Mouse (Mus musculus): ENCODE measurements around the gene Aup1.

Aup1 gene

GRCm38 (mm10) chr6:83069488-83070246 lies 15.3 kb downstream of the Aup1 start:
- DNase-seq (ENCODE audit: low read depth, low spot score), result no peak

GRCm38 (mm10) chr6:83070247-83070310 lies 15.8 kb downstream of the Aup1 start, which contains the start of gene Tlx2:
Gene Tlx2, minus strand, starts transcription at chr6:83070293.
- no peak for DNase-seq (ENCODE audit: low read depth, low spot score)

- no peak for DNase-seq (ENCODE audit: low read depth, low spot score)
Measured at GRCm38 (mm10) chr6:83070311-83071219, 16.2 kb downstream of the Aup1 start.

- DNase-seq (ENCODE audit: low read depth, low spot score), result no peak
Measured at GRCm38 (mm10) chr6:83071220-83071619, 16.9 kb downstream of the Aup1 start.

- DNase-seq (ENCODE audit: low read depth, low spot score), result no peak
Measured at GRCm38 (mm10) chr6:83074979-83075378, 20.7 kb downstream of the Aup1 start.

- no peak for DNase-seq (ENCODE audit: low read depth, low spot score)
Measured at GRCm38 (mm10) chr6:83077630-83078323, 23.5 kb downstream of the Aup1 start, which contains the start of gene Pcgf1. Gene Pcgf1, plus strand, starts transcription at chr6:83077869.

- peak; percentile 98 for DNase-seq (ENCODE audit: low read depth, low spot score)
Measured at GRCm38 (mm10) chr6:83078324-83078858, 24.1 kb downstream of the Aup1 start.

- no peak for DNase-seq (ENCODE audit: low read depth, low spot score)
Measured at GRCm38 (mm10) chr6:83080210-83080609, 25.9 kb downstream of the Aup1 start.

GRCm38 (mm10) chr6:83083497-83083896 lies 29.2 kb downstream of the Aup1 start:
- no peak for DNase-seq (ENCODE audit: low read depth, low spot score)

- no peak for DNase-seq (ENCODE audit: low read depth, low spot score)
Measured at GRCm38 (mm10) chr6:83084477-83084876, 30.2 kb downstream of the Aup1 start.

GRCm38 (mm10) chr6:83086121-83087035 lies 32.1 kb downstream of the Aup1 start, which contains the start of gene Lbx2:
Gene Lbx2, plus strand, starts transcription at chr6:83086367.
- no peak for DNase-seq (ENCODE audit: low read depth, low spot score)

GRCm38 (mm10) chr6:83087205-83087925 lies 33.0 kb downstream of the Aup1 start:
- no peak for DNase-seq (ENCODE audit: low read depth, low spot score)

- DNase-seq (ENCODE audit: low read depth, low spot score), result no peak
Measured at GRCm38 (mm10) chr6:83087926-83088260, 33.6 kb downstream of the Aup1 start.

GRCm38 (mm10) chr6:83092416-83093127 lies 38.3 kb downstream of the Aup1 start:
- no peak for DNase-seq (ENCODE audit: low read depth, low spot score)

- no peak for DNase-seq (ENCODE audit: low read depth, low spot score)
Measured at GRCm38 (mm10) chr6:83095968-83096367, 41.6 kb downstream of the Aup1 start.

- DNase-seq (ENCODE audit: low read depth, low spot score), result no peak
Measured at GRCm38 (mm10) chr6:83098411-83098810, 44.1 kb downstream of the Aup1 start.

- DNase-seq (ENCODE audit: low read depth, low spot score), result peak; percentile 79
Measured at GRCm38 (mm10) chr6:83101316-83101687, 47.0 kb downstream of the Aup1 start, which contains the start of the genes Ccdc142 and Gm42688. Gene Ccdc142, plus strand, starts transcription at chr6:83101601. Gene Gm42688, plus strand, starts transcription at chr6:83101617.

- DNase-seq (ENCODE audit: low read depth, low spot score), result no peak
Measured at GRCm38 (mm10) chr6:83101688-83102556, 47.6 kb downstream of the Aup1 start.

- no peak for DNase-seq (ENCODE audit: low read depth, low spot score)
Measured at GRCm38 (mm10) chr6:83103130-83103650, 48.9 kb downstream of the Aup1 start.
